Mouse (Mus musculus) forebrain, embryonic 15.5 days (tissue): ENCODE measurements around the gene Aqp3. TPM values are rescaled to one million over a fixed set of nuclear protein-coding genes. Genes with fewer than 3 reads are reported as not detected.

Experiments used
- ATAC-seq: fragments of 200-750 bp; cut with Nextera tagmentation; replicated peaks from 2 replicates; pipeline ENCODE4 v1.8.0; 2017; ENCODE audit warnings: mild to moderate bottlenecking, moderate TSS enrichment, moderate library complexity
- H3K27ac ChIP-seq: fragments of 300-500 bp; sonication (generic); replicated peaks from 2 replicates; pipeline ENCODE4 v1.5.1; 2015; ENCODE audit warnings: mild to moderate bottlenecking, inconsistent platforms
- H3K27me3 ChIP-seq: fragments of 300-500 bp; sonication (generic); 2 replicates; pipeline ENCODE4 v1.6.1; 2015; ENCODE audit warnings: inconsistent platforms
- H3K36me3 ChIP-seq: fragments of 300-500 bp; sonication (generic); 2 replicates; pipeline ENCODE4 v1.6.1; 2015; ENCODE audit warnings: mild to moderate bottlenecking, inconsistent platforms
- H3K4me1 ChIP-seq: fragments of 300-500 bp; sonication (generic); 2 replicates; pipeline ENCODE4 v1.6.1; 2015; ENCODE audit warnings: inconsistent platforms
- H3K4me2 ChIP-seq: fragments of 300-500 bp; sonication (generic); replicated peaks from 2 replicates; pipeline ENCODE4 v1.6.1; 2015; ENCODE audit warnings: mild to moderate bottlenecking, inconsistent platforms
- H3K4me3 ChIP-seq: fragments of 300-500 bp; sonication (generic); 2 replicates; pipeline ENCODE4 v1.5.1; 2015; ENCODE audit warnings: mild to moderate bottlenecking, inconsistent platforms
- H3K9ac ChIP-seq: fragments of 300-500 bp; sonication (generic); replicated peaks from 2 replicates; pipeline ENCODE4 v1.6.1; 2015; ENCODE audit warnings: mild to moderate bottlenecking, inconsistent platforms
- H3K9me3 ChIP-seq: fragments of 300-500 bp; sonication (generic); 2 replicates; pipeline ENCODE4 v1.6.1; 2016; ENCODE audit warnings: inconsistent platforms
- WGBS: fragments of 180-500 bp; shearing (Covaris S2); methylation state at CpG from one replicate; pipeline ENCODE4 v1.1.7; 2015; ENCODE audit warnings: mixed read lengths; 5-methylcytosine and 5-hydroxymethylcytosine counted together
- polyA plus RNA-seq: library from polyadenylated mRNA; unstranded; fragments of >200 nt; fragmentation: Nextera tagmentation; extraction: Ambion mirVana; gene quantifications from 2 replicates; pipeline ENCODE4 v1.2.1, GENCODE M21; 2015

Gene Aqp3
- polyA plus RNA-seq, 1 experiment from 2014 or later: 0.51 TPM

GRCm38 (mm10) chr4:41124180-41124951 is 26.4 kb upstream of the Aqp3 start, which contains the start of gene Nol6:
TSS of gene Nol6 (minus strand) at chr4:41124455.
- peaks cover 28% of the 10 kb centered on the region for H3K36me3 ChIP-seq
- H3K9ac ChIP-seq: peak within 1 kb of the TSS; percentile 60
- peak within 1 kb of the TSS; percentile 88 for H3K4me3 ChIP-seq
- H3K9me3 ChIP-seq: no peaks in the 10 kb centered on the region
- H3K4me1 ChIP-seq: peaks cover 12% of the 10 kb centered on the region
- 2% methylated on average over 29 of the region's 29 CpGs for WGBS
- H3K27me3 ChIP-seq: no peaks in the 10 kb centered on the region
- H3K4me2 ChIP-seq: peak within 1 kb of the TSS; percentile 89
- ATAC-seq: peak; percentile 100
- H3K27ac ChIP-seq: peak within 1 kb of the TSS; percentile 61

GRCm38 (mm10) chr4:41118706-41119292 is 20.8 kb upstream of the Aqp3 start:
- Histone ChIP-seq H3K27me3 (no peaks in the 10 kb centered on the region), H3K27ac (no peak overlapping the region), H3K36me3 (peaks cover 83% of the 10 kb centered on the region), H3K9me3 (no peaks in the 10 kb centered on the region), H3K4me1 (peaks cover 11% of the 10 kb centered on the region), H3K4me2 (no peak overlapping the region), H3K4me3 (no peak overlapping the region), H3K9ac (no peak overlapping the region)
- WGBS: 71% methylated on average over 11 of the region's 11 CpGs
- ATAC-seq: no peak; the same call in 1 of the 2 replicates

- Histone ChIP-seq H3K27ac (no peak overlapping the region), H3K4me3 (no peak overlapping the region), H3K36me3 (peaks cover 81% of the 10 kb centered on the region), H3K9ac (no peak overlapping the region), H3K27me3 (no peaks in the 10 kb centered on the region), H3K9me3 (no peaks in the 10 kb centered on the region), H3K4me2 (no peak overlapping the region), H3K4me1 (no peaks in the 10 kb centered on the region)
- WGBS: 87% methylated on average over 3 of the region's 3 CpGs
- ATAC-seq: no peak
Measured at GRCm38 (mm10) chr4:41116817-41117216, 18.8 kb upstream of the Aqp3 start.

- H3K4me1 ChIP-seq: no peaks in the 10 kb centered on the region
- no peak overlapping the region for H3K27ac ChIP-seq
- no peaks in the 10 kb centered on the region for H3K9me3 ChIP-seq
- H3K36me3 ChIP-seq: peaks cover 71% of the 10 kb centered on the region
- no peak overlapping the region for H3K4me2 ChIP-seq
- no peaks in the 10 kb centered on the region for H3K27me3 ChIP-seq
- H3K9ac ChIP-seq: no peak overlapping the region
- no peak overlapping the region for H3K4me3 ChIP-seq
- WGBS: 95% methylated on average over 15 of the region's 15 CpGs
- ATAC-seq: no peak
Measured at GRCm38 (mm10) chr4:41115793-41116192, 17.8 kb upstream of the Aqp3 start.

GRCm38 (mm10) chr4:41115074-41115473 is 17.1 kb upstream of the Aqp3 start:
- Histone ChIP-seq H3K4me1 (no peaks in the 10 kb centered on the region), H3K9ac (no peak overlapping the region), H3K27ac (no peak overlapping the region), H3K4me3 (no peak overlapping the region), H3K36me3 (peaks cover 63% of the 10 kb centered on the region), H3K9me3 (no peaks in the 10 kb centered on the region), H3K27me3 (no peaks in the 10 kb centered on the region), H3K4me2 (no peak overlapping the region)
- no peak for ATAC-seq
- WGBS: 89% methylated on average over 6 of the region's 6 CpGs

- Histone ChIP-seq H3K36me3 (peaks cover 58% of the 10 kb centered on the region), H3K4me3 (no peak overlapping the region), H3K4me1 (no peaks in the 10 kb centered on the region), H3K4me2 (no peak overlapping the region), H3K9ac (no peak overlapping the region), H3K27ac (no peak overlapping the region), H3K27me3 (no peaks in the 10 kb centered on the region), H3K9me3 (no peaks in the 10 kb centered on the region)
- 86% methylated on average over 9 of the region's 9 CpGs for WGBS
- ATAC-seq: no peak
Measured at GRCm38 (mm10) chr4:41114358-41115070, 16.5 kb upstream of the Aqp3 start.

- H3K4me3 ChIP-seq: no peak overlapping the region
- peaks cover 2% of the 10 kb centered on the region; the same call in 1 of the 2 replicates for H3K36me3 ChIP-seq
- peaks cover 7% of the 10 kb centered on the region for H3K4me1 ChIP-seq
- no peak for ATAC-seq
- H3K27me3 ChIP-seq: no peaks in the 10 kb centered on the region
- no peak overlapping the region for H3K9ac ChIP-seq
- H3K9me3 ChIP-seq: no peaks in the 10 kb centered on the region
- WGBS: 86% methylated on average over 10 of the region's 10 CpGs
- H3K27ac ChIP-seq: no peak overlapping the region
- H3K4me2 ChIP-seq: no peak overlapping the region
Measured at GRCm38 (mm10) chr4:41108717-41109425, 10.9 kb upstream of the Aqp3 start.

GRCm38 (mm10) chr4:41107440-41107839 is 9.5 kb upstream of the Aqp3 start:
- no peak overlapping the region for H3K4me3 ChIP-seq
- peaks cover 7% of the 10 kb centered on the region for H3K4me1 ChIP-seq
- H3K27ac ChIP-seq: no peak overlapping the region
- no peaks in the 10 kb centered on the region for H3K27me3 ChIP-seq
- H3K4me2 ChIP-seq: no peak overlapping the region
- WGBS: 57% methylated on average over 4 of the region's 4 CpGs
- ATAC-seq: no peak
- H3K36me3 ChIP-seq: no peaks in the 10 kb centered on the region
- no peak overlapping the region for H3K9ac ChIP-seq
- H3K9me3 ChIP-seq: no peaks in the 10 kb centered on the region

GRCm38 (mm10) chr4:41102901-41103300 is 4.9 kb upstream of the Aqp3 start:
- ATAC-seq: no peak
- Histone ChIP-seq H3K9ac (no peak overlapping the region), H3K4me3 (no peak overlapping the region), H3K4me2 (no peak overlapping the region), H3K9me3 (no peaks in the 10 kb centered on the region), H3K36me3 (no peaks in the 10 kb centered on the region), H3K27me3 (0 out of 2 replicates have a peak, but pooled peaks cover 4% of the 10 kb centered on the region), H3K27ac (no peak overlapping the region), H3K4me1 (peaks cover 16% of the 10 kb centered on the region)

GRCm38 (mm10) chr4:41100986-41101385 is 3.0 kb upstream of the Aqp3 start:
- H3K4me1 ChIP-seq: peaks cover 13% of the 10 kb centered on the region
- H3K4me2 ChIP-seq: no peak overlapping the region
- H3K36me3 ChIP-seq: no peaks in the 10 kb centered on the region
- H3K9ac ChIP-seq: no peak overlapping the region
- H3K4me3 ChIP-seq: no peak overlapping the region
- H3K27me3 ChIP-seq: peaks cover 18% of the 10 kb centered on the region; the same call in 1 of the 2 replicates
- no peaks in the 10 kb centered on the region for H3K9me3 ChIP-seq
- WGBS: 22% methylated on average over 1 of the region's 1 CpGs
- H3K27ac ChIP-seq: no peak overlapping the region
- no peak for ATAC-seq

GRCm38 (mm10) chr4:41098577-41098951 is 581 bp upstream of the Aqp3 start:
- Histone ChIP-seq H3K4me2 (peak overlapping the region; percentile 95), H3K27ac (no peak overlapping the region), H3K27me3 (peaks cover 18% of the 10 kb centered on the region; the same call in 1 of the 2 replicates), H3K36me3 (no peaks in the 10 kb centered on the region), H3K9me3 (no peaks in the 10 kb centered on the region), H3K4me3 (peak overlapping the region; percentile 47), H3K9ac (peak overlapping the region; percentile 52), H3K4me1 (peaks cover 13% of the 10 kb centered on the region)
- no peak for ATAC-seq
- WGBS: 13% methylated on average over 11 of the region's 11 CpGs
